Mouse (Mus musculus): ENCODE results near the gene Gm128. TPM values are rescaled to one million over a fixed set of nuclear protein-coding genes. Genes with fewer than 3 reads are reported as not detected.

Gene Gm128
- polyA plus RNA-seq, 1 experiment from 2014 or later, result 0.30 TPM

DNA sequence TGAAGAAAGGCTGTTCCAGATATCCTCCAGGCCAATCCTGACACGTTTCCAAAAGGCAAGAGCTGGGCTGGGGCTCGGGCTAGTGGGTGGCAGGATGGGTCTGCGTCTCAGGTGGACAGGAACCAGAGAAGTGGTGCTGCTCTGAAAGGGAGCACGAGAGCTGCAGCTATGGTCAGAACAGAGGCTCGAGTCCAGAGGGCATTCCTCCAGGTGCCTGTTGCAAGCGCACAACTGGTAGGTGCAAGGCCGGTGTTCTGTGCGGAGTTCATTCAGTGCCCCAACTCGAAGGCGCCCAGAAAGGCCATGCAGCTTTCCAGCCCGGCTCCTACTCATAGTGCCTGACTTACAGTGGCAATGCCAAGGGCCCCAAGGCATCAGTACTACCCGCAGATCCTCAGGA is 1.4 kb downstream of the Gm128 start:
- Histone ChIP-seq H3K27ac (ENCODE audit: low read depth, low read length) (no peak overlapping the region), H3K27me3 (ENCODE audit: control insufficient read depth, insufficient read depth, low read length) (no peaks in the 10 kb centered on the region), H3K4me1 (ENCODE audit: control insufficient read depth, insufficient read depth, low read length) (no peaks in the 10 kb centered on the region), H3K9me3 (replicated peaks; ENCODE audit: control insufficient read depth, low read length) (no peaks in the 10 kb centered on the region), H3K36me3 (ENCODE audit: control insufficient read depth, insufficient read depth, low read length) (peaks cover 15% of the 10 kb centered on the region), H3K9ac (ENCODE audit: low read depth, low read length) (no peak overlapping the region), H3K4me2 (no peak overlapping the region), H3K4me3 (ENCODE audit: low read depth, low read length) (no peak overlapping the region; the same call in 1 of the 2 replicates)
- WGBS (ENCODE audit: insufficient replicate concordance), result 84% methylated on average over 12 of the region's 12 CpGs
- ATAC-seq (replicated peaks; ENCODE audit: insufficient number of reproducible peaks, low FRiP score, low TSS enrichment), result no peak

DNA sequence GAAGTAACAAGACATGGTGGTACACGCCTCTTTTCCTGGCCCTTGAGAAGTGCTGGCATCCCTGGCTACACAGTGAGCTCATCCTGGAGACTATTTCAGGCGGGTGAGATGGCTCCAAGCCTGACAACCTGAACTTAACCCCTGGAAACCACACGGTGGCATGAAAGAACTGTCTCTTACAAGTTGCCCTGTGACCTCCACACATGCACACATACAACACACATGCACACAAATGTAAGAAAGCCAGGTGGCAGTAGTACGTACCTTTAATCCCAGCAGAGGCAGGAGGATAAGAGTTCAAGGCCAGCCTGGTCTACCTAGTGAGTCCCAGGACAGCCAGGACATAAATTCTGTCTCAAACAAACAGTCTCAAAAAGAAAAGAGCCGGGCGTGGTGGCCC is 2.4 kb downstream of the Gm128 start:
- ATAC-seq (replicated peaks; ENCODE audit: insufficient number of reproducible peaks, low FRiP score, low TSS enrichment), result no peak
- Histone ChIP-seq H3K9ac (ENCODE audit: low read depth, low read length) (no peak overlapping the region), H3K4me1 (ENCODE audit: control insufficient read depth, insufficient read depth, low read length) (no peaks in the 10 kb centered on the region), H3K36me3 (ENCODE audit: control insufficient read depth, insufficient read depth, low read length) (peaks cover 20% of the 10 kb centered on the region), H3K4me2 (no peak overlapping the region), H3K27ac (ENCODE audit: low read depth, low read length) (no peak overlapping the region), H3K4me3 (ENCODE audit: low read depth, low read length) (no peak overlapping the region), H3K27me3 (ENCODE audit: control insufficient read depth, insufficient read depth, low read length) (no peaks in the 10 kb centered on the region), H3K9me3 (replicated peaks; ENCODE audit: control insufficient read depth, low read length) (no peaks in the 10 kb centered on the region)
- WGBS (ENCODE audit: insufficient replicate concordance), result 85% methylated on average over 6 of the region's 6 CpGs

DNA sequence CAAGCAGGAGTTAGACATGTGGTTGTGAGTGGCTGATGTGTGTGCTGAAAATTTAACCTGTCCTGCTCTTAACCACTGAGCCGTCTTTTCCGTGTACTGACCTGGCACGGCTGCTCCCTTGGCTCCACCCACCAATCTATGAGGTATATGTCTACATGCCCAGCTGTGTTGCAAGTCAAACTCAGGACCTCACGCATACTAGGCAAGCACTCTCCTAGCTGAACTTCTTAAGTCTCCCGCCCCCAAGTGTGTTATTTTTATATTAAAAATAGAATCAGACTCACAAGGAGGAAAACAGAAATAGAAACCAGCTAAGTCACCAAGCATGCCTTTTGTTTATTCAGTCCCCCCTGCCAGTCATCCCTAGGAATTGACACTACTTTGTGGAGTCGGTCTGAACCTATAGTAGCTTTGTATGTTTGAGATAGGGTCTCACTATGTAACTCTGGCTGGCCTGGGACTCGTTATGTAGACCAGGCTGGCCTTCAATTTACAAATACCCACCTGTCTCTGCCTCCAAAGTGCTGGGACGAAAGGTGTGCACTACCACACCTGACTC is 3.8 kb downstream of the Gm128 start:
- H3K4me3 ChIP-seq (ENCODE audit: low read depth, low read length), result no peak overlapping the region
- no peak overlapping the region for H3K9ac ChIP-seq (ENCODE audit: low read depth, low read length)
- ATAC-seq (replicated peaks; ENCODE audit: insufficient number of reproducible peaks, low FRiP score, low TSS enrichment), result no peak
- H3K27me3 ChIP-seq (ENCODE audit: control insufficient read depth, insufficient read depth, low read length), result no peaks in the 10 kb centered on the region
- H3K36me3 ChIP-seq (ENCODE audit: control insufficient read depth, insufficient read depth, low read length), result peaks cover 32% of the 10 kb centered on the region
- no peak overlapping the region for H3K4me2 ChIP-seq
- H3K27ac ChIP-seq (ENCODE audit: low read depth, low read length), result no peak overlapping the region
- H3K4me1 ChIP-seq (ENCODE audit: control insufficient read depth, insufficient read depth, low read length), result peaks cover 3% of the 10 kb centered on the region; the same call in 1 of the 2 replicates
- H3K9me3 ChIP-seq (replicated peaks; ENCODE audit: control insufficient read depth, low read length), result no peaks in the 10 kb centered on the region
- 83% methylated on average over 8 of the region's 8 CpGs for WGBS (ENCODE audit: insufficient replicate concordance)

DNA sequence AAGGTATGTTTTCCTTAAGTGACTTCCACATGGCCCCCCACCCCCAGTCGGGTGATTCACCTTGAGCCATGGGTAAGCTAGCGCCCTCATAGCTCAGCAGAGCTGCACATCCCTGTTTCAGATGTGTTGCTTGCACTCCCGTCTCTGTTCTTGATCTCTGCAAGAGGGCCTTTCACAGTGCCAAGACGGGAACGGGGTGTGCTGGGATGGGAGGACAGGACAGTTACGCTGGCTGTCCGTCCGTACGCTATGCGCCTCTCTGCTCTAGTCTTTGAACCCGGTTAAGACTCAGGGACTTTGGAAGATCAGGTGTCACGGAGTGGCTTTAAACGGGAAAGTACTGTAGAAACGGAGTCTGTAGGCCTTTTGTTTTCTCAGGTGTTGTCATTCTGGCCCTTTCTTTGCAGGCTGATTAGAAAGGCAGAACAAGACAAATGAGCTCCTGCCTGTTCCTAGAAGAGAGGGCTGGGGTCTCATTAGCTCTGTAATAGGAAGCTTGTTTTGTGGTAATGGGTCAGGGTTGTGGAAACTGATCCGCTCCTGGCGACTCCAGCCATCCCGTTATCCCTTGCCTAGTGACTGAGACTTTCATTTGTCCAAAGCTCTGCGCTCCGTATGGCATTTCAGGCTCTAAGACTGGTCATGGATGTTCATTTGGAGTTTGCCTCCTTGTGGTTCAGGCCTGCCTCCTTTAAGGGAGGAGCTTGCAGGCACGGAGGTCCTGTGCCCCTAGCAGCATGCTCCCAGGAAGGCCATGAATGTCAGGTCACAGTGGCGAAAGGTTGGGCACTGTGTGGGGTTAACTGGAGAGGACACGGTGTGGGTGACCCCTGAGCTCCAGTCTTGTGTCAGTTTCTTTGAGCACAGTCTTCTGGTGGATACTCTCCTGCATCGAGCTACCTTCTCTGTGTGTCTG is 5.8 kb downstream of the Gm128 start:
- no peak for ATAC-seq (replicated peaks; ENCODE audit: insufficient number of reproducible peaks, low FRiP score, low TSS enrichment)
- no peaks in the 10 kb centered on the region for H3K9me3 ChIP-seq (replicated peaks; ENCODE audit: control insufficient read depth, low read length)
- peaks cover 43% of the 10 kb centered on the region for H3K36me3 ChIP-seq (ENCODE audit: control insufficient read depth, insufficient read depth, low read length)
- H3K4me1 ChIP-seq (ENCODE audit: control insufficient read depth, insufficient read depth, low read length), result peaks cover 22% of the 10 kb centered on the region
- no peak overlapping the region for H3K27ac ChIP-seq (ENCODE audit: low read depth, low read length)
- no peaks in the 10 kb centered on the region for H3K27me3 ChIP-seq (ENCODE audit: control insufficient read depth, insufficient read depth, low read length)
- no peak overlapping the region for H3K4me2 ChIP-seq
- no peak overlapping the region for H3K4me3 ChIP-seq (ENCODE audit: low read depth, low read length)
- no peak overlapping the region for H3K9ac ChIP-seq (ENCODE audit: low read depth, low read length)
- 82% methylated on average over 23 of the region's 23 CpGs for WGBS (ENCODE audit: insufficient replicate concordance)

DNA sequence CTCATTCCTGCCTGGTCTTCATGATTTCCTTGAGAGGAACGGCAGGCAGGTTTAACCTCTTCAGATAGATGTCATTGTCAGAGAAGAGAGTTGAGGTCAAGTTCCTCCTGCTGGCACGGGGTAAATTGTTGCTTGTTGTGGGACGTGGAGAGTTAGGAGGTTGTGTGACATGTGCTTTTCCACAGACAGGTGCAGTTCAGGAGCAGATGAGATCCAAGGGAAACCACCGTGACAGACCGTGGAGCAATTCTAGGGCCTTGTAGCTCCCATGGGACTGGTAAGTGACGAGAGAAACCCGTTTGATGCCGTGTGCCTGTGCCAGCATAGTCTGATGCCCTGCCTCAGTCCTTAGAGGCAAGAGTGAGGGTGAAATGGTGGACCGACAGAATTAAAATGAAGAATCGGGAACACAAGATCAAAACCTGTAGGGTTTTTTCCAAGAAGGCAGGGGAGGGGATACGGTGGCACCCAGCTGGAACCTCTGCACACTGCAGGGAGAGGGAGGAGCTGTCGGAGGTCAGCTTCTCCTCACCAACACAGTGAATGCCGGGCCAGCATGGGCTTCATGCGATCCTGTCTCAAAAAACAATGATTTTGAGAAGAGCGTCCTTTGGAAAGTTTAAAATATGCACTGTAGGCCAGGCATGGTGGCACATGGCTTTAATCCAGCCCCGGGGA is 8.0 kb downstream of the Gm128 start:
- Histone ChIP-seq H3K4me3 (ENCODE audit: low read depth, low read length) (no peak overlapping the region), H3K9ac (ENCODE audit: low read depth, low read length) (no peak overlapping the region), H3K27me3 (ENCODE audit: control insufficient read depth, insufficient read depth, low read length) (no peaks in the 10 kb centered on the region), H3K4me2 (no peak overlapping the region), H3K9me3 (replicated peaks; ENCODE audit: control insufficient read depth, low read length) (no peaks in the 10 kb centered on the region), H3K27ac (ENCODE audit: low read depth, low read length) (no peak overlapping the region), H3K4me1 (ENCODE audit: control insufficient read depth, insufficient read depth, low read length) (peaks cover 30% of the 10 kb centered on the region), H3K36me3 (ENCODE audit: control insufficient read depth, insufficient read depth, low read length) (peaks cover 43% of the 10 kb centered on the region)
- ATAC-seq (replicated peaks; ENCODE audit: insufficient number of reproducible peaks, low FRiP score, low TSS enrichment), result no peak
- 86% methylated on average over 16 of the region's 16 CpGs for whole genome bisulfite sequencing (ENCODE audit: insufficient replicate concordance)

DNA sequence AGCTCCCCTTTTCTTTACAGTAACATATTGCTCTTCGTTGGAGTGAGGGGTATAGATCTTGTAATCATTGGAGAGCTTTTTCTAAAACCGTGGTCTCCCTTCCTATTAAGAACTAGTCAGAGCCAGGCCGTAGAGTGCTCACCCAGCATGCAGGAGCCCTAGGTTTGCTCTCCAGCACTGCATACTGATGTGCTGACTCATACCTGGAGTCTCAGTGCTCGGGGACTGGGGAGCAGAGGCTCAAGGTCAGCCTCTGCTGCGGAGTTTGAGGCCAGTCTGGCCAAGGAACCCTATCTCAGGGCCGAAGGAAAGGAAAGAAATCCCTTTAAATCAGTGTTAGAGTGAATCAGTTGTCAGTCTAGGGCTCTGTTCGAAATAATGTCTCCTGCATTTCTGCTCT is 8.6 kb downstream of the Gm128 start:
- Histone ChIP-seq H3K9ac (ENCODE audit: low read depth, low read length) (no peak overlapping the region), H3K4me1 (ENCODE audit: control insufficient read depth, insufficient read depth, low read length) (peaks cover 30% of the 10 kb centered on the region), H3K27me3 (ENCODE audit: control insufficient read depth, insufficient read depth, low read length) (no peaks in the 10 kb centered on the region), H3K9me3 (replicated peaks; ENCODE audit: control insufficient read depth, low read length) (no peaks in the 10 kb centered on the region), H3K27ac (ENCODE audit: low read depth, low read length) (no peak overlapping the region), H3K4me3 (ENCODE audit: low read depth, low read length) (no peak overlapping the region), H3K4me2 (no peak overlapping the region), H3K36me3 (ENCODE audit: control insufficient read depth, insufficient read depth, low read length) (peaks cover 39% of the 10 kb centered on the region)
- no peak for ATAC-seq (replicated peaks; ENCODE audit: insufficient number of reproducible peaks, low FRiP score, low TSS enrichment)
- WGBS (ENCODE audit: insufficient replicate concordance), result 59% methylated on average over 7 of the region's 7 CpGs

DNA sequence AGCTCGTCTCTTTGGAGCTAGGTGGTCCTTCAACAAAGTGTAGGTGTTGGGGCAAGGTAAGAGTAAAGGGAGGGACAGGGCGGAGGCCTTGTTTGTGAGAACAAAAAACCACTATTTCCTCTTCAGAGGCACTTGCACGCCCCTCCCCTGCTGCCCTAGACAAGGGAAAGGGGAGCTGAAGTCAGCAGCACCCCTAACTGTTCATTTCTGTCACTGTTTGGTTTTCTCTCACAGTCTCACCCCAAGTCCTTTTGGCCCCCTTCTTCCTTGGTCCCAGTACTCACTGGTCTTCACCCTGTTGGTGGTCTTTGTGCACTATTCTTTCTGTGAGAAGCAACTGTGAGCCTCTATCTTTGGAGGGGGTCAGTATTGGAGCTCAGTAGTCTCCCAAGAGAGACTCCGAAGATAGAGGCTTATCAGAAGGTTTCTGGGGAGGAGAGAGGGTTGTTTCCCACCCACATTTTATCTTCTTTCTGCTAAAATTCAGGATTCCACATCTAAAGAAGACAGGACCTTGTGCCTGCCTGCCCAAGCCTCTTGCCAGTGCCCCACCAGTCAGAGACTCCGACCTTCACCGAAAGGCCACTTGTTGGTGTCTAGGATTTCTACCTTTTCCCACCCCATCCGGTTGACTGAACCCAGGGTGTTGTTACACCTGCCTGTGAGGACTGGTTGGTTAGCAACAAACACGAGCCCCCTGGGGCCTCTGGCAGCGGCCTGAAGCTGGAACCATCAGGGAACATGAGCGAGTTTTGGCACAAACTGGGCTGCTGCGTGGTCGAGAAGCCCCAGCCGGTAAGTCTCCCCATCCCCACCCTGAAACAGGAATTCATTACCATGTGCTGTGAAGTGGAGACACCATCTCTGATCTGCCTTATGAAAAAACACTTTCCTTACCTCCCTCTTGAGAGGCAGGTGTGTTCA is 9.8 kb downstream of the Gm128 start, which contains the start of gene Mllt11:
TSS of gene Mllt11 (minus strand) at position 874 of the 924 bp plus-strand sequence.
- Histone ChIP-seq H3K4me1 (ENCODE audit: control insufficient read depth, insufficient read depth, low read length) (peaks cover 35% of the 10 kb centered on the region), H3K4me2 (peak within 1 kb of the TSS; percentile 96), H3K27ac (ENCODE audit: low read depth, low read length) (peak within 1 kb of the TSS; percentile 87), H3K9me3 (replicated peaks; ENCODE audit: control insufficient read depth, low read length) (no peaks in the 10 kb centered on the region), H3K4me3 (ENCODE audit: low read depth, low read length) (peak within 1 kb of the TSS; percentile 92; the same call in 1 of the 2 replicates), H3K9ac (ENCODE audit: low read depth, low read length) (peak within 1 kb of the TSS; percentile 95; the same call in 1 of the 2 replicates), H3K27me3 (ENCODE audit: control insufficient read depth, insufficient read depth, low read length) (no peaks in the 10 kb centered on the region), H3K36me3 (ENCODE audit: control insufficient read depth, insufficient read depth, low read length) (peaks cover 36% of the 10 kb centered on the region)
- WGBS (ENCODE audit: insufficient replicate concordance), result 72% methylated on average over 13 of the region's 13 CpGs
- no peak for ATAC-seq (replicated peaks; ENCODE audit: insufficient number of reproducible peaks, low FRiP score, low TSS enrichment)

Data from heart, embryonic 11.5 days (tissue).